Mouse (Mus musculus): ENCODE results near the gene Adam11. TPM values are rescaled to one million over a fixed set of nuclear protein-coding genes. Genes with fewer than 3 reads are reported as not detected.
"Not testable (repeated sequence)": the region's sequence is repeated elsewhere in the genome, so short reads cannot be mapped to it uniquely, and the experiment has no call there.

Adam11 gene
- total RNA-seq (2021) = 100 to 1,000 TPM; 109 to 114 TPM

- DNase-seq (ENCODE audit: extremely low spot score in 1 of 2, low spot score in 2 of 2) = no peak
- intact Hi-C loops (cut with DNase I) = no loop called here
Measured at GRCm38 (mm10) chr11:102761309-102762210, at the start of gene Adam11. TSS of gene Adam11 (plus strand) at chr11:102761439.

GRCm38 (mm10) chr11:102712411-102712810, 48.8 kb upstream of the Adam11 start:
- intact Hi-C loops (cut with DNase I) = no loop called here

GRCm38 (mm10) chr11:102714578-102714977, 46.7 kb upstream of the Adam11 start:
- DNase-seq (ENCODE audit: extremely low spot score in 1 of 2, low spot score in 2 of 2); intact Hi-C loops (cut with DNase I): not testable (repeated sequence)

More at GRCm38 (mm10) chr11:102712411-102712810, 48.8 kb upstream of the Adam11 start:
- no peak for DNase-seq (ENCODE audit: extremely low spot score in 1 of 2, low spot score in 2 of 2)

- DNase-seq (ENCODE audit: extremely low spot score in 1 of 2, low spot score in 2 of 2) = no peak
- intact Hi-C loops (cut with DNase I) = no loop called here
Measured at GRCm38 (mm10) chr11:102716135-102716534, 45.1 kb upstream of the Adam11 start.

- intact Hi-C loops (cut with DNase I) = no loop called here
- no peak for DNase-seq (ENCODE audit: extremely low spot score in 1 of 2, low spot score in 2 of 2)
Measured at GRCm38 (mm10) chr11:102725574-102725973, 35.7 kb upstream of the Adam11 start.

GRCm38 (mm10) chr11:102728614-102729013, 32.6 kb upstream of the Adam11 start:
- peak in 1 of 2 experiments; percentile 36 for DNase-seq (ENCODE audit: extremely low spot score in 1 of 2, low spot score in 2 of 2)
- intact Hi-C loops (cut with DNase I) = no loop called here

- no peak for DNase-seq (ENCODE audit: extremely low spot score in 1 of 2, low spot score in 2 of 2)
- intact Hi-C loops (cut with DNase I) = loop anchor here (5.0 kb wide), 1 partner anchor 132 kb away; no protein-coding TSS in a partner anchor
Measured at GRCm38 (mm10) chr11:102729835-102730234, 31.4 kb upstream of the Adam11 start.

- DNase-seq (ENCODE audit: extremely low spot score in 1 of 2, low spot score in 2 of 2) = no peak
- intact Hi-C loops (cut with DNase I) = loop anchor here (5.0 kb wide), 1 partner anchor 131 kb away; no protein-coding TSS in a partner anchor
Measured at GRCm38 (mm10) chr11:102731366-102731765, 29.9 kb upstream of the Adam11 start.

- intact Hi-C loops (cut with DNase I) = loop anchor here (5.0 kb wide), 1 partner anchor 129 kb away; no protein-coding TSS in a partner anchor
- DNase-seq (ENCODE audit: extremely low spot score in 1 of 2, low spot score in 2 of 2) = no peak
Measured at GRCm38 (mm10) chr11:102733146-102733545, 28.1 kb upstream of the Adam11 start.

- intact Hi-C loops (cut with DNase I) = loop anchor here (5.0 kb wide), 3 partner anchors 37 to 127 kb away; no protein-coding TSS in a partner anchor
- no peak for DNase-seq (ENCODE audit: extremely low spot score in 1 of 2, low spot score in 2 of 2)
Measured at GRCm38 (mm10) chr11:102734961-102735360, 26.3 kb upstream of the Adam11 start.

GRCm38 (mm10) chr11:102738046-102738445, 23.2 kb upstream of the Adam11 start:
- intact Hi-C loops (cut with DNase I) = loop anchor here (5.0 kb wide), 2 partner anchors 34 to 109 kb away; no protein-coding TSS in a partner anchor

GRCm38 (mm10) chr11:102739278-102739966, 21.8 kb upstream of the Adam11 start:
- intact Hi-C loops (cut with DNase I) = loop anchor here (5.0 kb wide), 2 partner anchors 33 to 108 kb away; no protein-coding TSS in a partner anchor
- DNase-seq (ENCODE audit: extremely low spot score in 1 of 2, low spot score in 2 of 2) = peak; percentile 73 to 77

More at GRCm38 (mm10) chr11:102738046-102738445, 23.2 kb upstream of the Adam11 start:
- no peak for DNase-seq (ENCODE audit: extremely low spot score in 1 of 2, low spot score in 2 of 2)

- no peak for DNase-seq (ENCODE audit: extremely low spot score in 1 of 2, low spot score in 2 of 2)
- intact Hi-C loops (cut with DNase I) = no loop called here
Measured at GRCm38 (mm10) chr11:102740634-102741033, 20.6 kb upstream of the Adam11 start.

GRCm38 (mm10) chr11:102741129-102741950, 19.9 kb upstream of the Adam11 start:
- intact Hi-C loops (cut with DNase I) = no loop called here
- DNase-seq (ENCODE audit: extremely low spot score in 1 of 2, low spot score in 2 of 2) = peak in 1 of 2 experiments; percentile 76

GRCm38 (mm10) chr11:102742066-102742465, 19.2 kb upstream of the Adam11 start:
- intact Hi-C loops (cut with DNase I) = no loop called here
- no peak for DNase-seq (ENCODE audit: extremely low spot score in 1 of 2, low spot score in 2 of 2)

GRCm38 (mm10) chr11:102742843-102743242, 18.4 kb upstream of the Adam11 start:
- intact Hi-C loops (cut with DNase I) = no loop called here
- DNase-seq (ENCODE audit: extremely low spot score in 1 of 2, low spot score in 2 of 2) = no peak

- DNase-seq (ENCODE audit: extremely low spot score in 1 of 2, low spot score in 2 of 2) = no peak
- intact Hi-C loops (cut with DNase I) = no loop called here
Measured at GRCm38 (mm10) chr11:102744746-102745145, 16.5 kb upstream of the Adam11 start.

- intact Hi-C loops (cut with DNase I) = no loop called here
- DNase-seq (ENCODE audit: extremely low spot score in 1 of 2, low spot score in 2 of 2) = no peak
Measured at GRCm38 (mm10) chr11:102747866-102748265, 13.4 kb upstream of the Adam11 start.
